Mouse (Mus musculus): ENCODE measurements around the gene Wwox. TPM values are rescaled to one million over a fixed set of nuclear protein-coding genes. Genes with fewer than 3 reads are reported as not detected.

Gene Wwox
- polyA plus RNA-seq, 1 experiment = 4.7 TPM

- H3K36me3 ChIP-seq (replicated peaks; ENCODE audit: low read length) = no peaks in the 10 kb centered on the region
- no peak for TF ChIP-seq FLI1 (IDR thresholded peaks at IDR 0.05; ENCODE audit: low read length)
- no peak for TF ChIP-seq GATA1 (IDR thresholded peaks at IDR 0.05; ENCODE audit: borderline replicate concordance, low read length)
- H3K4me3 ChIP-seq (replicated peaks) = no peak overlapping the region
- H3K9me3 ChIP-seq = peaks cover 28% of the 10 kb centered on the region
- H3K4me1 ChIP-seq = no peaks in the 10 kb centered on the region
- H3K27me3 ChIP-seq (replicated peaks) = no peaks in the 10 kb centered on the region
Measured at GRCm38 (mm10) chr8:115151416-115151815, 712.0 kb downstream of the Wwox start.

- no peak overlapping the region for H3K4me3 ChIP-seq (replicated peaks)
- no peaks in the 10 kb centered on the region for H3K36me3 ChIP-seq (replicated peaks; ENCODE audit: low read length)
- TF ChIP-seq FLI1 (IDR thresholded peaks at IDR 0.05; ENCODE audit: low read length) (no peak), GATA1 (IDR thresholded peaks at IDR 0.05; ENCODE audit: borderline replicate concordance, low read length) (no peak)
- H3K9me3 ChIP-seq = peaks cover 20% of the 10 kb centered on the region
- H3K27me3 ChIP-seq (replicated peaks) = peaks cover 5% of the 10 kb centered on the region
- no peaks in the 10 kb centered on the region for H3K4me1 ChIP-seq
Measured at GRCm38 (mm10) chr8:115154096-115154495, 714.6 kb downstream of the Wwox start.

- Histone ChIP-seq H3K27me3 (replicated peaks) (peaks cover 5% of the 10 kb centered on the region), H3K36me3 (replicated peaks; ENCODE audit: low read length) (no peaks in the 10 kb centered on the region), H3K4me1 (peaks cover 3% of the 10 kb centered on the region; the same call in 1 of the 2 replicates), H3K9me3 (peaks cover 11% of the 10 kb centered on the region; the same call in 1 of the 2 replicates), H3K4me3 (replicated peaks) (no peak overlapping the region)
- TF ChIP-seq FLI1 (IDR thresholded peaks at IDR 0.05; ENCODE audit: low read length) (no peak), GATA1 (IDR thresholded peaks at IDR 0.05; ENCODE audit: borderline replicate concordance, low read length) (no peak)
Measured at GRCm38 (mm10) chr8:115156142-115156541, 716.7 kb downstream of the Wwox start.

- no peak for TF ChIP-seq FLI1 (IDR thresholded peaks at IDR 0.05; ENCODE audit: low read length)
- no peak for TF ChIP-seq GATA1 (IDR thresholded peaks at IDR 0.05; ENCODE audit: borderline replicate concordance, low read length)
Measured at GRCm38 (mm10) chr8:115157977-115158720, 718.7 kb downstream of the Wwox start.

GRCm38 (mm10) chr8:115158721-115159111, 719.3 kb downstream of the Wwox start:
- peaks cover 3% of the 10 kb centered on the region; the same call in 1 of the 2 replicates for H3K4me1 ChIP-seq
- H3K4me3 ChIP-seq (replicated peaks) = no peak overlapping the region
- H3K27me3 ChIP-seq (replicated peaks) = peaks cover 12% of the 10 kb centered on the region
- peaks cover 19% of the 10 kb centered on the region; the same call in 1 of the 2 replicates for H3K9me3 ChIP-seq
- no peak for TF ChIP-seq GATA1 (IDR thresholded peaks at IDR 0.05; ENCODE audit: borderline replicate concordance, low read length)
- no peak for TF ChIP-seq FLI1 (IDR thresholded peaks at IDR 0.05; ENCODE audit: low read length)
- no peaks in the 10 kb centered on the region for H3K36me3 ChIP-seq (replicated peaks; ENCODE audit: low read length)

More at GRCm38 (mm10) chr8:115157977-115158720, 718.7 kb downstream of the Wwox start:
- peaks cover 10% of the 10 kb centered on the region for H3K27me3 ChIP-seq (replicated peaks)
- no peaks in the 10 kb centered on the region for H3K36me3 ChIP-seq (replicated peaks; ENCODE audit: low read length)
- H3K4me1 ChIP-seq = peaks cover 3% of the 10 kb centered on the region; the same call in 1 of the 2 replicates
- peaks cover 17% of the 10 kb centered on the region; the same call in 1 of the 2 replicates for H3K9me3 ChIP-seq
- no peak overlapping the region for H3K4me3 ChIP-seq (replicated peaks)

GRCm38 (mm10) chr8:115159208-115159607, 719.8 kb downstream of the Wwox start:
- TF ChIP-seq FLI1 (IDR thresholded peaks at IDR 0.05; ENCODE audit: low read length) (no peak), GATA1 (IDR thresholded peaks at IDR 0.05; ENCODE audit: borderline replicate concordance, low read length) (no peak)
- peak overlapping the region; percentile 81 for H3K4me3 ChIP-seq (replicated peaks)
- H3K4me1 ChIP-seq = peaks cover 3% of the 10 kb centered on the region; the same call in 1 of the 2 replicates
- H3K27me3 ChIP-seq (replicated peaks) = peaks cover 12% of the 10 kb centered on the region
- peaks cover 19% of the 10 kb centered on the region; the same call in 1 of the 2 replicates for H3K9me3 ChIP-seq
- H3K36me3 ChIP-seq (replicated peaks; ENCODE audit: low read length) = no peaks in the 10 kb centered on the region

- peaks cover 3% of the 10 kb centered on the region; the same call in 1 of the 2 replicates for H3K4me1 ChIP-seq
- peaks cover 19% of the 10 kb centered on the region; the same call in 1 of the 2 replicates for H3K9me3 ChIP-seq
- no peak for TF ChIP-seq GATA1 (IDR thresholded peaks at IDR 0.05; ENCODE audit: borderline replicate concordance, low read length)
- TF ChIP-seq FLI1 (IDR thresholded peaks at IDR 0.05; ENCODE audit: low read length) = no peak
- no peaks in the 10 kb centered on the region for H3K36me3 ChIP-seq (replicated peaks; ENCODE audit: low read length)
- peaks cover 12% of the 10 kb centered on the region for H3K27me3 ChIP-seq (replicated peaks)
- H3K4me3 ChIP-seq (replicated peaks) = peak overlapping the region; percentile 89
Measured at GRCm38 (mm10) chr8:115159711-115160374, 720.4 kb downstream of the Wwox start.

GRCm38 (mm10) chr8:115160407-115160806, 721.0 kb downstream of the Wwox start:
- peaks cover 3% of the 10 kb centered on the region; the same call in 1 of the 2 replicates for H3K4me1 ChIP-seq
- TF ChIP-seq FLI1 (IDR thresholded peaks at IDR 0.05; ENCODE audit: low read length) = no peak
- no peak for TF ChIP-seq GATA1 (IDR thresholded peaks at IDR 0.05; ENCODE audit: borderline replicate concordance, low read length)
- H3K36me3 ChIP-seq (replicated peaks; ENCODE audit: low read length) = no peaks in the 10 kb centered on the region
- peak overlapping the region; percentile 89 for H3K4me3 ChIP-seq (replicated peaks)
- H3K9me3 ChIP-seq = peaks cover 19% of the 10 kb centered on the region; the same call in 1 of the 2 replicates
- H3K27me3 ChIP-seq (replicated peaks) = peaks cover 12% of the 10 kb centered on the region

GRCm38 (mm10) chr8:115161520-115161919, 722.1 kb downstream of the Wwox start:
- peaks cover 3% of the 10 kb centered on the region; the same call in 1 of the 2 replicates for H3K4me1 ChIP-seq
- no peaks in the 10 kb centered on the region for H3K36me3 ChIP-seq (replicated peaks; ENCODE audit: low read length)
- TF ChIP-seq GATA1 (IDR thresholded peaks at IDR 0.05; ENCODE audit: borderline replicate concordance, low read length) = no peak
- TF ChIP-seq FLI1 (IDR thresholded peaks at IDR 0.05; ENCODE audit: low read length) = no peak
- no peak overlapping the region for H3K4me3 ChIP-seq (replicated peaks)
- H3K9me3 ChIP-seq = peaks cover 26% of the 10 kb centered on the region
- H3K27me3 ChIP-seq (replicated peaks) = peaks cover 12% of the 10 kb centered on the region

Measured in megakaryocyte, embryonic 14.5 days (primary cell).